Mouse (Mus musculus) CH12.LX (cell line): ENCODE data around the gene Rasip1. TPM values are rescaled to one million over a fixed set of nuclear protein-coding genes. Genes with fewer than 3 reads are reported as not detected.

Experiments
- polyA plus RNA-seq: library from polyadenylated mRNA; unstranded; fragments of >175 nt; gene quantifications from 2 replicates; pipeline ENCODE4 v1.2.1, GENCODE M21; 2012; ENCODE audit warnings: low read depth; ENCODE audit not compliant: insufficient read length
- total RNA-seq, 2 experiments: library from RNA; depleted of rRNA; stranded (reverse); fragments of 300-350 nt in 1 of 2; fragments of >200 nt in 1 of 2; gene quantifications; 2 replicates each; pipeline ENCODE4 v1.2.3; 2012 to 2014

Rasip1 gene
- total and polyA plus RNA-seq, 3 experiments: 0.46 to 2.9 (median 0.77) TPM

Other genes starting within 250 kb of the Rasip1 start
Only the 20 nearest of the 35 such genes appear.
- gene Gm45808, start 140.7 kb upstream of the Rasip1 start, total RNA-seq (2012; rRNA removed): 5.0 and 5.7 TPM in 2 replicates
- gene Gm45808, start 140.7 kb upstream of the Rasip1 start, total RNA-seq (2014; rRNA removed): 0.85 and 1.3 TPM in 2 replicates
- gene Gm45808, start 140.7 kb upstream of the Rasip1 start, polyA plus RNA-seq: 2.2 TPM in 1 of 2 replicates, not detected in the other
- 5.9 and 6.4 TPM in 2 replicates for gene Dhdh, start 138.7 kb upstream of the Rasip1 start, total RNA-seq (2012; rRNA removed)
- gene Dhdh, start 138.7 kb upstream of the Rasip1 start, total RNA-seq (2014; rRNA removed): 7.1 and 7.2 TPM in 2 replicates
- 15.3 and 18.0 TPM in 2 replicates for gene Dhdh, start 138.7 kb upstream of the Rasip1 start, polyA plus RNA-seq
- 83.4 and 92.6 TPM in 2 replicates for gene Nucb1, start 117.1 kb upstream of the Rasip1 start, total RNA-seq (2012; rRNA removed)
- gene Nucb1, start 117.1 kb upstream of the Rasip1 start, total RNA-seq (2014; rRNA removed): 40.8 and 46.2 TPM in 2 replicates
- 90.4 and 129 TPM in 2 replicates for gene Nucb1, start 117.1 kb upstream of the Rasip1 start, polyA plus RNA-seq
- gene Ppp1r15a, start 101.2 kb upstream of the Rasip1 start, total RNA-seq (2012; rRNA removed): 11.7 and 12.0 TPM in 2 replicates
- gene Ppp1r15a, start 101.2 kb upstream of the Rasip1 start, total RNA-seq (2014; rRNA removed): 12.5 and 13.9 TPM in 2 replicates
- gene Ppp1r15a, start 101.2 kb upstream of the Rasip1 start, polyA plus RNA-seq: 31.8 and 37.1 TPM in 2 replicates
- 0.25 TPM in 2 replicates for gene Plekha4, start 101.2 kb upstream of the Rasip1 start, total RNA-seq (2012; rRNA removed)
- 0.28 TPM in 1 of 2 replicates, not detected in the other for gene Plekha4, start 101.2 kb upstream of the Rasip1 start, total RNA-seq (2014; rRNA removed)
- 0.90 and 1.3 TPM in 2 replicates for gene Plekha4, start 101.2 kb upstream of the Rasip1 start, polyA plus RNA-seq
- gene Hsd17b14, start 72.6 kb upstream of the Rasip1 start, total RNA-seq (2012; rRNA removed): not detected in 2 replicates
- gene Hsd17b14, start 72.6 kb upstream of the Rasip1 start, total RNA-seq (2014; rRNA removed): not detected in 2 replicates
- gene Hsd17b14, start 72.6 kb upstream of the Rasip1 start, polyA plus RNA-seq: 1.5 and 2.3 TPM in 2 replicates
- 30.9 and 36.6 TPM in 2 replicates for gene Bcat2, start 57.3 kb upstream of the Rasip1 start, total RNA-seq (2012; rRNA removed)
- 12.9 and 13.5 TPM in 2 replicates for gene Bcat2, start 57.3 kb upstream of the Rasip1 start, total RNA-seq (2014; rRNA removed)
- gene Bcat2, start 57.3 kb upstream of the Rasip1 start, polyA plus RNA-seq: 56.9 and 65.6 TPM in 2 replicates
- gene Fgf21, start 12.0 kb upstream of the Rasip1 start, total RNA-seq (2012; rRNA removed): 0.38 and 0.51 TPM in 2 replicates
- gene Fgf21, start 12.0 kb upstream of the Rasip1 start, total RNA-seq (2014; rRNA removed): 0.72 and 0.86 TPM in 2 replicates
- gene Fgf21, start 12.0 kb upstream of the Rasip1 start, polyA plus RNA-seq: 0.41 and 0.44 TPM in 2 replicates
- gene Fut1, start 10.2 kb upstream of the Rasip1 start, total RNA-seq (2012; rRNA removed): 1.3 and 6.4 TPM in 2 replicates
- gene Fut1, start 10.2 kb upstream of the Rasip1 start, total RNA-seq (2014; rRNA removed): 1.8 and 2.5 TPM in 2 replicates
- gene Fut1, start 10.2 kb upstream of the Rasip1 start, polyA plus RNA-seq: 2.4 and 2.5 TPM in 2 replicates
- 0.08 and 0.21 TPM in 2 replicates for gene Izumo1, start 5.7 kb upstream of the Rasip1 start, total RNA-seq (2012; rRNA removed)
- 0.16 and 0.17 TPM in 2 replicates for gene Izumo1, start 5.7 kb upstream of the Rasip1 start, total RNA-seq (2014; rRNA removed)
- gene Izumo1, start 5.7 kb upstream of the Rasip1 start, polyA plus RNA-seq: 0.34 and 0.44 TPM in 2 replicates
- 0.04 and 0.17 TPM in 2 replicates for gene Mamstr, start 12.5 kb downstream of the Rasip1 start, total RNA-seq (2012; rRNA removed)
- not detected in 2 replicates for gene Mamstr, start 12.5 kb downstream of the Rasip1 start, total RNA-seq (2014; rRNA removed)
- 0.16 and 0.31 TPM in 2 replicates for gene Mamstr, start 12.5 kb downstream of the Rasip1 start, polyA plus RNA-seq
- not detected in 2 replicates for gene Fut2, start 38.9 kb downstream of the Rasip1 start, total RNA-seq (2012; rRNA removed)
- not detected in 2 replicates for gene Fut2, start 38.9 kb downstream of the Rasip1 start, total RNA-seq (2014; rRNA removed)
- not detected in 2 replicates for gene Fut2, start 38.9 kb downstream of the Rasip1 start, polyA plus RNA-seq
- 0.08 TPM in 1 of 2 replicates, not detected in the other for gene Ntn5, start 56.5 kb downstream of the Rasip1 start, total RNA-seq (2012; rRNA removed)
- gene Ntn5, start 56.5 kb downstream of the Rasip1 start, total RNA-seq (2014; rRNA removed): not detected in 2 replicates
- 0.57 and 0.63 TPM in 2 replicates for gene Ntn5, start 56.5 kb downstream of the Rasip1 start, polyA plus RNA-seq
- 0.04 and 0.08 TPM in 2 replicates for gene Sec1, start 66.9 kb downstream of the Rasip1 start, total RNA-seq (2012; rRNA removed)
- gene Sec1, start 66.9 kb downstream of the Rasip1 start, total RNA-seq (2014; rRNA removed): 0.18 and 0.26 TPM in 2 replicates
- gene Sec1, start 66.9 kb downstream of the Rasip1 start, polyA plus RNA-seq: 0.33 and 0.46 TPM in 2 replicates
- gene Car11, start 72.4 kb downstream of the Rasip1 start, total RNA-seq (2012; rRNA removed): 0.25 TPM in 1 of 2 replicates, not detected in the other
- not detected in 2 replicates for gene Car11, start 72.4 kb downstream of the Rasip1 start, total RNA-seq (2014; rRNA removed)
- 0.61 TPM in 1 of 2 replicates, not detected in the other for gene Car11, start 72.4 kb downstream of the Rasip1 start, polyA plus RNA-seq
- 7.9 and 8.5 TPM in 2 replicates for gene Dbp, start 77.6 kb downstream of the Rasip1 start, total RNA-seq (2012; rRNA removed)
- gene Dbp, start 77.6 kb downstream of the Rasip1 start, total RNA-seq (2014; rRNA removed): 11.0 and 12.4 TPM in 2 replicates
- gene Dbp, start 77.6 kb downstream of the Rasip1 start, polyA plus RNA-seq: 7.2 and 10.4 TPM in 2 replicates
- 3,614 and 3,766 TPM in 2 replicates for gene Rpl18, start 88.0 kb downstream of the Rasip1 start, total RNA-seq (2012; rRNA removed)
- 3,153 and 3,204 TPM in 2 replicates for gene Rpl18, start 88.0 kb downstream of the Rasip1 start, total RNA-seq (2014; rRNA removed)
- gene Rpl18, start 88.0 kb downstream of the Rasip1 start, polyA plus RNA-seq: 2,393 and 2,438 TPM in 2 replicates
- gene Sphk2, start 90.5 kb downstream of the Rasip1 start, total RNA-seq (2012; rRNA removed): 16.6 and 19.2 TPM in 2 replicates
- 7.3 and 9.4 TPM in 2 replicates for gene Sphk2, start 90.5 kb downstream of the Rasip1 start, total RNA-seq (2014; rRNA removed)
- gene Sphk2, start 90.5 kb downstream of the Rasip1 start, polyA plus RNA-seq: 21.8 and 22.4 TPM in 2 replicates
- 1.3 and 1.4 TPM in 2 replicates for gene Fam83e, start 93.7 kb downstream of the Rasip1 start, total RNA-seq (2012; rRNA removed)
- 0.13 and 0.39 TPM in 2 replicates for gene Fam83e, start 93.7 kb downstream of the Rasip1 start, total RNA-seq (2014; rRNA removed)
- gene Fam83e, start 93.7 kb downstream of the Rasip1 start, polyA plus RNA-seq: 0.40 and 0.74 TPM in 2 replicates
- 0.21 TPM in 1 of 2 replicates, not detected in the other for gene Spaca4, start 98.3 kb downstream of the Rasip1 start, total RNA-seq (2012; rRNA removed)
- not detected in 2 replicates for gene Spaca4, start 98.3 kb downstream of the Rasip1 start, total RNA-seq (2014; rRNA removed)
- 0.35 TPM in 1 of 2 replicates, not detected in the other for gene Spaca4, start 98.3 kb downstream of the Rasip1 start, polyA plus RNA-seq